Mouse (Mus musculus) megakaryocyte progenitor cell, adult 5-6 weeks (primary cell): ENCODE measurements around the gene Gsn. TPM values are rescaled to one million over a fixed set of nuclear protein-coding genes. Genes with fewer than 3 reads are reported as not detected.

Experiments used
- ATAC-seq: replicated peaks from 2 replicates; pipeline ENCODE4 v1.8.0; 2016; ENCODE audit warnings: mild to moderate bottlenecking, moderate TSS enrichment, inconsistent platforms; ENCODE audit not compliant: poor library complexity
- total RNA-seq, 2 experiments: library from RNA; stranded (forward) in 1 of 2; stranded (reverse) in 1 of 2; fragments of 157-497, 149-512 nt in 1 of 2; fragments of 200-1000 nt in 1 of 2; gene quantifications; 2 replicates each; pipeline versions ENCODE4 v1.2.3 to v1.2.4; 2015 to 2017

Gene Gsn
- total RNA-seq, 2 experiments from 2014 or later = 6.9 to 12.5 TPM

GRCm38 (mm10) chr2:35322404-35323164 is 66.4 kb downstream of the Gsn start:
- peak; percentile 54 for ATAC-seq

DNA sequence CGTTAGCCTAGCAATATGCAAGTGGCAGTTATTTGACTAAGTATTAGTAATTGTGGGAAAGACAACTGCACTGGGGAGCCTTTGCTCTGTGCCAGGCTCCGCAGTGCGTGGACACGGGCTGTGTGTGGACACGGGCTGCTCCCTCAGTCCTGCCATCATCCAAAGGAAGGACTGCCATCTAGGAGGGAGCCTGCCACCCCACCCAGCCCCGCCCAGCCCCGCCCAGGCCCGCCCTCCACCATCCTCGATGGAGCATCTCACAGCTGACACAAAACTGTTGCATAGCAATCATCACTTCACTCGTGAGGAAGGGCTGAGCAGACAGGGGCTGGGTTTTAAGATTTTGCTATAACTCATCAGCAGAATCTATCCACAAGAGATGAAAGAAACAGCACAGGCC is 69.8 kb downstream of the Gsn start:
- no peak for ATAC-seq

DNA sequence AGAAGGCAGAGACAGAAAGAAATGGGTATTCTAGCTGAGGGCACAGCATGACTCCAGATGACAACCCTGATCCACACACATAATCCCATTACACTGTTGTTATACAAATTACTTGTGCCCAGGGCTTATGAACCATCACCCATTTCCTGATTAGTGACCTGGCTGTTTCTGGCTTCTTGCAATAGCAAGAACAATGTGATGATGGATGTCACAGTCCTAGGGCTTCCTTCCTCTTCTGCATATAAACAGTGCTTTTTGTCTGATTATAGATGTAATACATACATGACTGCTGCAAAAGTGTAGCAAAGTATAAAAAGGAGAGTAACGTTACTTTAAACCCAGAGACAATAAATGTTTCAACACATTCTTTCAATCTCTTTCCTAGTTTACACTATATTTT is 70.8 kb downstream of the Gsn start:
- no peak for ATAC-seq

- ATAC-seq = peak; percentile 76
Measured at GRCm38 (mm10) chr2:35327583-35327982, 71.4 kb downstream of the Gsn start.

- no peak for ATAC-seq
Measured at GRCm38 (mm10) chr2:35328064-35328792, 72.0 kb downstream of the Gsn start.

GRCm38 (mm10) chr2:35329061-35329460 is 72.9 kb downstream of the Gsn start:
- ATAC-seq = no peak

DNA sequence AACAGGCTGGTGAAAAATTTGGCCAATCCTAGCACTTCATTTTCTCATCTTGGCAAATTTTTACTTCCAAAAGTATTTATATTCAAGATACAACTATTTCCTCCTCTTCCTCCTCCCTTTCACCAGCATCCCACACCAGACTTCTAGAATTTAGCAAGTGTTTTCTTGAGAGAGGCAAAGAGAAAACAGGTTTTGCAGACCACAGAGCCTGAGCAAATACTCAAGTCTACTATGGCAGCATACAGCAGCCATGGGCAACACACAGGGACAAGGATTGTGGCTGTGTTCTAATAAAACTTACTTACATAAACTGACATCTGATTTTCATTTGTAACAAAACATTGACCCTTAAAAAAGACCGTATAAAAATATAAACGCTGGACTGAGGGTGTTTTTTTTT is 75.0 kb downstream of the Gsn start:
- no peak for ATAC-seq

DNA sequence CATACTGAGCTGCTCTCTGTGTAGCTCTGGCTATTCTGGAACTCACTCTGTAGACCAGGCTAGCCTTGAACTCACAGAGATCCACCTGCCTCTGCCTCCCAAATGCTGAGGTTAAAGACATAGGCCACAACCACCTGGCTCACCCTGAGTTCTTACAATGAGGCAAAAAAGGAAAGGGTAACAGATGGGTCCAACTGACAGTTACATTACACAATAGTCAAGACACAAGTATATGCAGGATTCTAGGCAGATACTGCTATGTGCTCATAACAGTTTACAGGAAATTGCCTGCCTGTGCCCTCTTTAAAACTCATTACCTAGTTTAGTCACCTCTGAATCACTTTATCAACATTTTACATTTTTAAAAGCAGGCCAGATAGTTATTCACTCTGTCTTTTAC is 77.5 kb downstream of the Gsn start:
- ATAC-seq = peak; percentile 38

- no peak for ATAC-seq
Measured at GRCm38 (mm10) chr2:35335620-35336019, 79.4 kb downstream of the Gsn start.

GRCm38 (mm10) chr2:35336388-35337280 is 80.5 kb downstream of the Gsn start, which contains the start of gene Stom:
Stom (minus strand) TSS chr2:35336976.
- peak; percentile 84 for ATAC-seq

GRCm38 (mm10) chr2:35337419-35337818 is 81.2 kb downstream of the Gsn start:
- ATAC-seq = no peak

GRCm38 (mm10) chr2:35338036-35338435 is 81.9 kb downstream of the Gsn start:
- ATAC-seq = no peak

DNA sequence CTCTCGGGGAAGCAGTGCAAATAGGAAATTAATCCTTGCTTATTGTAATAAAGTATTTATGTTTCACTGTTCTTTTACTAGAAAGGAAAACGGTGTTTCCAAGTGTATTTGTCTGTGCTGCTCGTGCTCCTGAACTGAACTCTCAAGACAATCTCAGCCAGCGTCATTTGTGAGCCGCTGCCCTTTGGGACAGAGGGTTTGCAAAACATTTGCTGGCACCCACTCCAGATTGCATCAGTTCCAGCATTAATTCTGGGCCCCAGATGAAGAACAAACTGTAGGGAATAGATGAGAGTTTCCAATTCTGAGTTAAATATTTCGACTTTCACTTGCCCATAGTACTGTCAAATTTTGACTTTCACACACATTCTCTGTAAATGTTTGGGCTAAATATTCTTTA is 82.5 kb downstream of the Gsn start:
- no peak for ATAC-seq

- ATAC-seq = peak; percentile 69
Measured at GRCm38 (mm10) chr2:35342605-35343004, 86.4 kb downstream of the Gsn start.

DNA sequence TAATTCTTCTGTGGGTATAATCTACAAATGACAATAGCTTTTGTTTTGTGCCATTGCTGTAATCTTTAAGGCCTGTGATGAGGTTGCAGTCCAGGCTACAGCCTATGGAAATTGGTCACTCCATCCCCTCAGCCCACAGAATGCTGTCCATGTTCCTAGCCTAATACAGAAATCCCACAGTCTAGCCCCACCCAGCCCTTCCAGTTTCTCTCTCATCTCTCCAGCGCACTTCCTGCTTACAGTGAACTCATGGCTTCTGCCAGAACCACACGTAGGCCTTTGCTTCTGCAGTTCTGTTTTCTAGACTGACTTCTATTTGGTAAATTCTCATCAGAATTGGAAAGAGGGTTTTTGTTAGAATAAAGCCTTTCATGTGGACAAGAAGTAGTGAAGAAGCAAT is 89.8 kb downstream of the Gsn start:
- ATAC-seq = peak; percentile 30; the same call in 1 of the 2 replicates

DNA sequence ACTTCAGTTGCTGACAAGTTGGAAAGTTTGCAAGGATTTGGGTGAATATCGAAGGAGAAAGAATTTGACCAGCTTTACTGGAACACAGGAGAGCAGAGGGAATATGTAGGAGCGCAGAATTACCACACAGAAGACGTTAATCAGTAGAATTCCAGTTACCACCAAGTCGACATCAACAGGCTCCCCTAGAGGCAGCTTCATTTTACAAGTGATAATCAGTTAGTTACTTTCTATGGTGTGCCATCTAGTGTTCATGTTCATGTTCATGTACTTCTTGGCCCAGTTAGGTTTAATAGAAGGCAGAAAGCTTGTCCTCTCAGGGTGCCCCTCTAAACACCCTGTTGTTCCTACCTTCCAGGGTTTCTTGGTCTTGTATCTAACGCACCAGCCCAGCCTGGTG is 93.0 kb downstream of the Gsn start:
- peak; percentile 92 for ATAC-seq

Other genes with a start within 250 kb of the Gsn start
- not detected in 2 replicates for gene Hc, start 194.9 kb upstream of the Gsn start, total RNA-seq (2015)
- not detected in 2 replicates for gene Hc, start 194.9 kb upstream of the Gsn start, total RNA-seq (2017)
- 1.2 and 1.5 TPM in 2 replicates for gene AI182371, start 154.8 kb upstream of the Gsn start, total RNA-seq (2015)
- gene AI182371, start 154.8 kb upstream of the Gsn start, total RNA-seq (2017) = 0.41 and 1.00 TPM in 2 replicates
- gene Cntrl, start 146.9 kb upstream of the Gsn start, total RNA-seq (2015) = 102 and 117 TPM in 2 replicates
- 114 and 137 TPM in 2 replicates for gene Cntrl, start 146.9 kb upstream of the Gsn start, total RNA-seq (2017)
- gene Rab14, start 55.3 kb upstream of the Gsn start, total RNA-seq (2015) = 110 and 111 TPM in 2 replicates
- gene Rab14, start 55.3 kb upstream of the Gsn start, total RNA-seq (2017) = 105 and 106 TPM in 2 replicates
- gene Stom, start 80.6 kb downstream of the Gsn start, total RNA-seq (2015) = 71.2 and 72.0 TPM in 2 replicates
- gene Stom, start 80.6 kb downstream of the Gsn start, total RNA-seq (2017) = 131 and 167 TPM in 2 replicates
- gene 4930568D16Rik, start 111.3 kb downstream of the Gsn start, total RNA-seq (2015) = not detected in 2 replicates
- gene 4930568D16Rik, start 111.3 kb downstream of the Gsn start, total RNA-seq (2017) = not detected in 2 replicates
- not detected in 2 replicates for gene 4930402F06Rik, start 140.8 kb downstream of the Gsn start, total RNA-seq (2015)
- gene 4930402F06Rik, start 140.8 kb downstream of the Gsn start, total RNA-seq (2017) = not detected in 2 replicates
- gene Ggta1, start 206.9 kb downstream of the Gsn start, total RNA-seq (2015) = 50.8 and 54.4 TPM in 2 replicates
- 72.0 and 77.3 TPM in 2 replicates for gene Ggta1, start 206.9 kb downstream of the Gsn start, total RNA-seq (2017)